Mouse (Mus musculus) embryonic facial prominence, embryonic 11.5 days (tissue): ENCODE measurements at regions not wholly inside any gene's neighbourhood (a gene's known extent, or its start where the extent isn't known, plus 50 kb on each side); places are given as distances from the start of the nearest gene placed in this dataset.

ENCODE experiments used
- ATAC-seq: fragments of 200-750 bp; cut with Nextera tagmentation; replicated peaks from 2 replicates; pipeline ENCODE4 v1.8.0; 2017; ENCODE audit warnings: low read depth; ENCODE audit not compliant: insufficient number of reproducible peaks, low FRiP score, low TSS enrichment
- DNase-seq: peaks from one replicate; pipeline ENCODE4 v3.0.0-alpha.2; 2015; ENCODE audit warnings: low spot score
- H3K27ac ChIP-seq: fragments of 300-500 bp; sonication (generic); replicated peaks from 2 replicates; pipeline ENCODE4 v1.5.1; 2014; ENCODE audit warnings: mild to moderate bottlenecking, low read depth, low read length, control low read depth
- H3K27me3 ChIP-seq: fragments of 300-500 bp; sonication (generic); 2 replicates; pipeline ENCODE4 v1.6.1; 2014; ENCODE audit warnings: mild to moderate bottlenecking, low read length, moderate library complexity, mixed read lengths; ENCODE audit not compliant: control insufficient read depth, insufficient read depth
- H3K36me3 ChIP-seq: fragments of 300-500 bp; sonication (generic); replicated peaks from 2 replicates; pipeline ENCODE4 v1.6.1; 2014; ENCODE audit warnings: low read depth, mild to moderate bottlenecking, low read length, moderate library complexity, mixed read lengths; ENCODE audit not compliant: control insufficient read depth, insufficient read depth
- H3K4me1 ChIP-seq: fragments of 300-500 bp; sonication (generic); 2 replicates; pipeline ENCODE4 v1.6.1; 2014; ENCODE audit warnings: low read length, mixed read lengths; ENCODE audit not compliant: control insufficient read depth, insufficient read depth
- H3K4me2 ChIP-seq: fragments of 300-500 bp; sonication (generic); 2 replicates; pipeline ENCODE4 v1.6.1; 2014; ENCODE audit warnings: low read depth, mild to moderate bottlenecking, control low read depth, low read length, moderate library complexity
- H3K4me3 ChIP-seq: fragments of 300-500 bp; sonication (generic); 2 replicates; pipeline ENCODE4 v1.5.1; 2014; ENCODE audit warnings: low read depth, low read length, control low read depth
- H3K9ac ChIP-seq: fragments of 300-500 bp; sonication (generic); replicated peaks from 2 replicates; pipeline ENCODE4 v1.6.1; 2014; ENCODE audit warnings: mild to moderate bottlenecking, control low read depth, low read length
- H3K9me3 ChIP-seq: fragments of 300-500 bp; sonication (generic); replicated peaks from 2 replicates; pipeline ENCODE4 v1.6.1; 2016; ENCODE audit warnings: mild to moderate bottlenecking, low read length, inconsistent platforms, mixed read lengths; ENCODE audit not compliant: control insufficient read depth
- WGBS: fragments of 180-500 bp; shearing (Covaris S2); extraction: QIAGEN DNeasy Blood & Tissue Kit; methylation state at CpG from one replicate; pipeline ENCODE4 v1.1.7; 2014; 5-methylcytosine and 5-hydroxymethylcytosine counted together

DNA sequence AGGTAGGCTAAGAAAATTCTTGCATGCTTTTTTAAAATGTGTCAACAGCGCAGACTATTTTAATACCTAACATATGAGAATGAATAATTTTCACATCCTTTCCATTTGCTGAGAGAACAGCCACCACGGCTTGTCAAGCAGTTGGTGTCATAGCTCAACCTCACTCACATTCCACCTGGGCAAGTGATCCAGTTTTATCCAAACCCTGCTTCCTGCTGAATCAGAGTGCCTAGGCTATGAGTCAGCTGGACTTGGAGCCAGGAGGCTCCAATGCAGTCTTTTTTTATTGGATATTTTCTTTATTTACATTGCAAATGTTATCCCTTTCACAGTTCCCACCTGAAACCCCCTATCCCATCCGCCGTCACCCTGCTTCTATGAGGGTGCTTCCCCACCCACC is 210.5 kb upstream of the Spaca1 start:
- H3K4me1 ChIP-seq: no peaks in the 10 kb centered on the region
- no peaks in the 10 kb centered on the region for H3K9me3 ChIP-seq
- no peak overlapping the region for H3K4me2 ChIP-seq
- no peak overlapping the region for H3K27ac ChIP-seq
- DNase-seq (no peak), ATAC-seq (no peak)
- no peaks in the 10 kb centered on the region for H3K36me3 ChIP-seq
- no peak overlapping the region for H3K4me3 ChIP-seq
- no peak overlapping the region for H3K9ac ChIP-seq
- 89% methylated on average over 4 of the region's 4 CpGs for WGBS
- H3K27me3 ChIP-seq: no peaks in the 10 kb centered on the region

DNA sequence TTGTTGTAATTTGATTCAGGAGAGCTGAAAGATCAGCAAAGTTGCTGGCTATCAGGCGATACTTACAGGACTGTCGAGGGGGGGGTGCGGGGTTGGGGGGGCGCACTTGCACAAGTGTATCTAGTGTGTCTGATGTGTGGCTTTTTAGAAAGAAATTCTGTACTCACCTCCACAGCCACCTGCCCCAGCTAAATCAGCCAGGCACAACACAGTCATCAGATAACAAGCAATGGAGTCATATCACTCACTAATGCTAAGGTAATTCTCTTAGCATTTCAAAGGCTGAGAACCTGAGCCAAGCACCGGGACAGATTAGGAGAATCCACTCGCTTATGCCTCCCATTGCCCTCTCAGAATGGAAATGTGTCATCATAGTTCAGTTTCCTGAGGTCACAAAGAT is 211.8 kb upstream of the Spaca1 start:
- Histone ChIP-seq H3K36me3 (no peaks in the 10 kb centered on the region), H3K9ac (no peak overlapping the region), H3K4me1 (no peaks in the 10 kb centered on the region), H3K9me3 (no peaks in the 10 kb centered on the region), H3K4me3 (no peak overlapping the region), H3K27ac (no peak overlapping the region), H3K4me2 (no peak overlapping the region), H3K27me3 (no peaks in the 10 kb centered on the region)
- DNase-seq: no peak
- WGBS: 73% methylated on average over 6 of the region's 6 CpGs
- ATAC-seq: no peak

DNA sequence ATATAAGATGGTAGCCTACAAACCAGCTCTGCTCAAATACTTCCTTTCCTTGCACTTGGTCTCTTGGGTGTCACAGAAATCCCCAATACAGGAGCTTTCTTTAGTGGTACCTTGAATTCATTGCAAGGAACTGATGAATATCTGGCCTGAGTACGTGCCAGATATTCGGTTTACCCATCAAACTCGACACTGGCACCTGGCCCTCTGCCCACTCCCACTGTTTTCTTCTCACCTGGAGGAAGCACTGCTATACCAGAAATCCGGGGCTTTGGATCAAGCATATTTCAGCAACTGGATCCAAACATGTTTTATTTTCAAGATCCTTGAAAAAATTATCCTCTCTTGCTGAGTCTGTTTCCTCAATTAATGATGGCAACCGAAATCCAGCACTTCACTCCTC is 214.4 kb upstream of the Spaca1 start:
- ATAC-seq: no peak
- no peaks in the 10 kb centered on the region for H3K36me3 ChIP-seq
- 88% methylated on average over 5 of the region's 5 CpGs for WGBS

DNA sequence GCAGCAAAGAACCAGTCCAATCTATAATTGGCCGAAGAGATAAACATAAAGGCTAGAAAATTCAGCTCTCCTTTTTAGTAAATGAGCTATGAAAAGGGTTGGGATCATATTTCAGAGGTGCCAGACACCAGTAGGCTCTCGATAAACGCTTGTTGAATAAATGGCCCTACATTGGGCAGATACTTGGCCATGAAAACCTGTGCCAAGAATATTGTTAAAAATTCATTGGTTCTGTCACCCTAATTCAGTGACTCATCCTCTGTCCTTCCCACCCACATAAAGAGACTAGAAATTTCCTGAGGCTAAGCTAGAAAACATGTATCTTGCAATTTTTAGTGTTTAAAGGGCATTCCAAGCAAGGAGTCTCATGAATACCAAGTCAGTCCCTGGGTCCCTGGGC is 224.3 kb upstream of the Spaca1 start:
- Histone ChIP-seq H3K4me2 (no peak overlapping the region), H3K9me3 (no peaks in the 10 kb centered on the region), H3K27me3 (no peaks in the 10 kb centered on the region), H3K27ac (no peak overlapping the region), H3K4me3 (no peak overlapping the region), H3K36me3 (no peaks in the 10 kb centered on the region), H3K4me1 (no peaks in the 10 kb centered on the region), H3K9ac (no peak overlapping the region)
- 65% methylated on average over 3 of the region's 3 CpGs for WGBS
- no peak for ATAC-seq
- no peak for DNase-seq

More for the DNA sequence above, 214.4 kb upstream of the Spaca1 start:
- Histone ChIP-seq H3K4me1 (no peaks in the 10 kb centered on the region), H3K9ac (no peak overlapping the region), H3K4me2 (no peak overlapping the region), H3K27ac (no peak overlapping the region), H3K9me3 (no peaks in the 10 kb centered on the region), H3K4me3 (no peak overlapping the region), H3K27me3 (no peaks in the 10 kb centered on the region)
- no peak for DNase-seq

DNA sequence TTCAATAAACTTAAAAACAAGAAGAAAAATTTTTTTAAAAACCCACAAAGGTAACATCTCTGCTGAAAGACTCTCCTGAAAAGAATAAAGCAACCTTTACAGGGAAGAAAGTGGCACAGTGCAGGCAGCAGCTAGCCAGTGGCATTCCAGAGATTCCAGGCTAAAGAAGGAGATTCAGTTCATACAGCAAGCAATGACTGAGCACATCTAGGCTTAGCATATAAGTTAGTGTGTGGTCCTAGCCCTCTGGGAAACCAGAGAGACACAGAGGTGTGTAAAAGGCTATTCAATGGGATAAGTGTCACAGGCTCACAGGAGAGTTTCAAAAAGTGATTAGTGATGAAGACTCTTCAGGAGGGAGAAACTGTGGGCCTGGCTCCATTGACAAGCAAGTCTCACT is 225.4 kb upstream of the Spaca1 start:
- Histone ChIP-seq H3K36me3 (no peaks in the 10 kb centered on the region), H3K4me1 (no peaks in the 10 kb centered on the region), H3K4me2 (no peak overlapping the region), H3K9me3 (no peaks in the 10 kb centered on the region), H3K4me3 (no peak overlapping the region), H3K27ac (no peak overlapping the region), H3K27me3 (no peaks in the 10 kb centered on the region), H3K9ac (no peak overlapping the region)
- DNase-seq (peak; percentile 48), ATAC-seq (no peak)

DNA sequence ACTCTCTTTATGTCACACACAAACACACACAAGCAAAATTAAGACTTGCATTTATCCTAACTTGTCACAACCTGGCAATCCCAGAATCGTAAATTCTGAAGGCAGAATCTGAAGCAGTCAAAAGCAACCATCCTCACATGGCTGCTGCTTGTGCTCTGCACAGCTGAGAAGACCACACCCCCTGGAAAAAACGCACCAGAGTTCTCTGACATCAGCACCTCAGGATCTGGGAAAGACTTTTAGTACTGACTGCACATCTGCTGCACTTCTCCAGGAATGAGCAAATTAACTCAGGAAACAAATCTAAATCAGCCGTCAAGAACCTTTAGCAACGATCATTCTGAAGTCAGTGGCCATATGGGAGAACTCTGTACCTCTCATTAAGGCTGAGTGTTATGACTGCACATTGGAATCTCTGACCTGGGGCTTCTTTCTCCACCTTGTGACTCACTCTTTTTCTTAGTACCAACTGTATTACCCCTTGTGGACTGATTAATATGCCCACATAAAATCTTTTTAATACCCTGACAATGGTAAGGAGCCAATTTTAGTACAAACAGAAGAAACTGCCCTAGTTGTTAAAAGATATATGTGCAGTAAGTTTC is 248.1 kb upstream of the Akirin2 start:
- H3K4me1 ChIP-seq: no peaks in the 10 kb centered on the region
- WGBS: 42% methylated on average over 4 of the region's 4 CpGs
- no peaks in the 10 kb centered on the region for H3K36me3 ChIP-seq
- no peak overlapping the region for H3K4me2 ChIP-seq
- H3K9ac ChIP-seq: no peak overlapping the region
- no peak for DNase-seq
- no peak overlapping the region for H3K4me3 ChIP-seq
- no peak overlapping the region for H3K27ac ChIP-seq
- ATAC-seq: no peak
- no peaks in the 10 kb centered on the region for H3K27me3 ChIP-seq
- no peaks in the 10 kb centered on the region for H3K9me3 ChIP-seq

DNA sequence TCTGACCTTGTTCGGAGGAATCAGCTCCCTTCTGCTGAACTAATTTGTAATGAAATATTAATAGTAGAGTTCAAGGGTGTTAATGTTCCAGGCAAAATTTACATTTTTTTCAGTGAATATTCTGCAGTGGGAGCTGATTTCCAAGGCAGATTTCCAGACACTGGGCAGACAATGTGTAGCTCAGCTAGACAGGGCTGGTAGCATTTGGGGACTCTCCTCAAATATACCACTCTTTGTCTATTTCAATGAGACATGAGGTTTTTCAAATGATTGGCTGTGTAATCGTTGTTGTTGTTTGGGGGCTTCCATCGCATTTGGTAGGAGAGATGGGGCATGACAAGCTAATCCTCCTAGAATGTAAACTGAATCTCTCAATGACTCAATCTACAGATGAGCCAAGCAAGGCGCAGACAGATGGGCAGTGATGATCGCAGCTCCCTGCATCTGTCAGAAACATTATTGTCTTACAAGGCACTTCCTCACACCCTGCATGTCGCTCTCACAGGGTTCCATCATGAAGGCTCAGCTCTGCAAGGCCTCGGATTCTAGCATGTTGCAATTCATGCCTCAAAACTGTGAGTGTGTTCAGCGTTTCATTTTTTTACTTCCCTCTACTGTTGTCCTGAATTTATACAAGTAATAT is 241.7 kb upstream of the Akirin2 start:
- no peaks in the 10 kb centered on the region for H3K9me3 ChIP-seq
- no peak for ATAC-seq
- 73% methylated on average over 8 of the region's 8 CpGs for WGBS
- no peaks in the 10 kb centered on the region for H3K36me3 ChIP-seq
- no peak overlapping the region for H3K4me3 ChIP-seq
- DNase-seq: no peak
- no peak overlapping the region for H3K27ac ChIP-seq
- H3K27me3 ChIP-seq: no peaks in the 10 kb centered on the region
- no peak overlapping the region for H3K4me2 ChIP-seq
- no peaks in the 10 kb centered on the region for H3K4me1 ChIP-seq
- no peak overlapping the region for H3K9ac ChIP-seq

DNA sequence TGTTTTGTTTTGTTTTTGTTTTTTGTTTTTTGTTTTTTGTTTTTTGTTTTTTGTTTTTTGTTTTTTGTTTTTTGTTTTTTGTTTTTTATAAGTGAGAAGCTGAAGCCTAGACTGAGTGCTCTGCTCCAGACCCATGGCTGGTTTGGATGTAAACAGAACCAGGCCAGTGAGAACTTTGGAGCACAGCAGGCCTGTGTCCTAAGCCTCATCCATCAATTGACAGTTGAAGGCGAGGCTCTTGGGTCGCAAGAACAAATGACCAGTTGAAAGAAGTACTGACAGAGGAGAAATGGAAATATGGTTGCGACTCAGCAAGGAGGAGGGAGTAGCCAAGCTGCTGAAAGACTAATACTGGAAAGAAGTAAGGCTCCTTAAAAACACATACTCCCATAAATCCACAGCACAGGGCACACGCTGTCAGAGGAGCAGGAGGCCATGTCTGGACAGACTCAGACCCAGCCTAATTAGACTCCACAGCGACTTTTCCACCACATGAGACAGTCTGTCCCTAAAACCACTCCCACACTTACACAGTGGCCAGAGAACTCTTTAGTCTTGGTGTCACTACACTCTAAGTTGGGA is 240.6 kb upstream of the Akirin2 start:
- Histone ChIP-seq H3K27ac (no peak overlapping the region), H3K36me3 (no peaks in the 10 kb centered on the region), H3K4me3 (no peak overlapping the region), H3K4me1 (no peaks in the 10 kb centered on the region), H3K27me3 (no peaks in the 10 kb centered on the region), H3K9me3 (no peaks in the 10 kb centered on the region), H3K4me2 (no peak overlapping the region), H3K9ac (no peak overlapping the region)
- no peak for ATAC-seq
- DNase-seq: no peak
- WGBS: 64% methylated on average over 5 of the region's 5 CpGs
